Mouse (Mus musculus) cerebellum, adult 2 months (tissue): ENCODE measurements around the gene S1pr2. TPM values are rescaled to one million over a fixed set of nuclear protein-coding genes. Genes with fewer than 3 reads are reported as not detected.
"Not testable (repeated sequence)": the region's sequence is repeated elsewhere in the genome, so short reads cannot be mapped to it uniquely, and the experiment has no call there.

Experiments
- DNase-seq, 2 experiments: peaks; one replicate each; pipeline ENCODE4 v3.0.0; 2021
- H3K27ac ChIP-seq: fragments of 200-500 bp; 2 replicates; pipeline ENCODE4 v1.5.1; 2012; ENCODE audit warnings: low read length, control low read depth, inconsistent platforms; ENCODE audit not compliant: insufficient read depth
- H3K27me3 ChIP-seq: fragments of 200-500 bp; 2 replicates; pipeline ENCODE4 v1.6.1; 2012; ENCODE audit warnings: inconsistent platforms, mild to moderate bottlenecking, low read length, moderate library complexity; ENCODE audit not compliant: control insufficient read depth, insufficient read depth
- H3K4me1 ChIP-seq: fragments of 200-500 bp; 2 replicates; pipeline ENCODE4 v1.6.1; 2011; ENCODE audit warnings: low read length; ENCODE audit not compliant: control insufficient read depth, insufficient read depth
- H3K4me3 ChIP-seq: fragments of 200-500 bp; replicated peaks from 2 replicates; pipeline ENCODE3; 2011; ENCODE audit warnings: mild to moderate bottlenecking, low read depth, low read length, control low read depth; ENCODE audit not compliant: insufficient read depth
- CTCF ChIP-seq: fragments of 200-500 bp; IDR thresholded peaks from 2 replicates; pipeline ENCODE4 v1.5.1; 2011; ENCODE audit warnings: low read depth, mild to moderate bottlenecking, control low read depth, low read length, moderate library complexity, borderline replicate concordance; ENCODE audit not compliant: insufficient read depth
- POLR2A ChIP-seq: fragments of 200-500 bp; IDR thresholded peaks from 2 replicates; pipeline ENCODE4 v1.6.1; 2011; ENCODE audit warnings: low read length, control low read depth, borderline replicate concordance; ENCODE audit not compliant: insufficient read depth
- WGBS: fragments of 180-500 bp; shearing (Covaris S2); methylation state at CpG from one replicate; pipeline ENCODE4 v1.1.7; 2018; 5-methylcytosine and 5-hydroxymethylcytosine counted together
- polyA plus RNA-seq: library from polyadenylated mRNA; depleted of rRNA; stranded (reverse); fragments of >200 nt; gene quantifications from 2 replicates; pipeline ENCODE4 v1.2.3, GENCODE M21; 2012

Gene S1pr2
- polyA plus RNA-seq, 1 experiment = 1.8 TPM

DNA sequence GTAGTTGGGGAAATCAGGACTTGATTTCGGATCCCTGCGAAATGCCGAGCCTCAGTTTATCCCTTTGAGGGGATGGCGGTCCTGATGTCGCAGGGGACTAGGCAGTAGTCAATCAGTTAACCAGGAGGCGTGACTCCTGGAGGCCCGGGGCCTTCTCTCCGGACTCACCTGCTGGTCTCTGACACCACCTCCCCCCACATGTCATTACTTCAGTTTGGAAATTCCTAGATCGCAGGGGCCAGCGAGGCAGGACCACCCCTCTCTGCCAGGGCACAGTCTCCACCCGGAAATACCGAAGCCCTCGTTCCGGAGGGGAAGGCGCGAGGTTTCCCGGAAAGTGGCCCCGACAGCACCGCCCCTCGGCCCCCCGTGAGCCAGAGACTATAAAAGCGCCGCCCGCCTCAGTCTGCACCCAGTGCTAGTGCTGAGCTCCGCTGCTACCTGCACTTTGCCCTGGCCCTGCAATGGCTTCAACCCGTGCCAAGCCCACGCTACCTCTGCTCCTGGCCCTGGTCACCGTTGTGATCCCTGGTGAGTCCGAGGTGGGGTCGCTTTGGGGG lies 39.1 kb upstream of the S1pr2 start, which contains the start of gene Icam1:
TSS of gene Icam1 (plus strand) at position 415 of the 560 bp plus-strand sequence.
- Histone ChIP-seq H3K4me3 (peak within 1 kb of the TSS; percentile 22), H3K27ac (no peak within 1 kb of the TSS), H3K4me1 (no peaks in the 10 kb centered on the region), H3K27me3 (peaks cover 2% of the 10 kb centered on the region; the same call in 1 of the 2 replicates)
- DNase-seq = no peak
- 1% methylated on average over 30 of the region's 30 CpGs for whole genome bisulfite sequencing
- TF ChIP-seq CTCF (no peak), POLR2A (no peak)

GRCm38 (mm10) chr9:21014691-21015570 lies 38.4 kb upstream of the S1pr2 start:
- Histone ChIP-seq H3K4me3 (no peak overlapping the region), H3K27me3 (peaks cover 2% of the 10 kb centered on the region; the same call in 1 of the 2 replicates), H3K4me1 (no peaks in the 10 kb centered on the region), H3K27ac (no peak overlapping the region)
- TF ChIP-seq POLR2A (no peak), CTCF (no peak)
- DNase-seq = no peak
- 6% methylated on average over 29 of the region's 29 CpGs for WGBS

DNA sequence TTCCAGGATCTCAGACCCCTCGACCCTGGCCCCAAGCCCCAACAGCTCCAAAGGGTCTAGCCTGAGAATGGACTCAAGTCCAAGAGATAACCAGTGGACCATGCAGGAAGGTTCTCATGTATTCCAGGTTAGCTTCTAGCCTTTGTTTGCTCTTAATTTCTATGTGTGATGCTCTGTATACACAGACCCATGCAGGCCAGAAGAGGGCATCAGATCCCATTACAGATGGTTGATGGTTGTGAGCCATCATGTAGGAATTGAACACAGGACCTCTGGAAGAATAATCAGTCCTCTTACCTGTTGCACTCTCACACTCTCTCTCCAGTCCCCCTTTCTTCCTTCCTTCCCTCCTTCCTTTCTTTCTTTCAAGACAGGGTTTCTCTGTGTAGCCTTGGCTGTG lies 35.8 kb upstream of the S1pr2 start:
- H3K27me3 ChIP-seq = peaks cover 2% of the 10 kb centered on the region; the same call in 1 of the 2 replicates
- TF ChIP-seq CTCF (no peak), POLR2A (no peak)

DNA sequence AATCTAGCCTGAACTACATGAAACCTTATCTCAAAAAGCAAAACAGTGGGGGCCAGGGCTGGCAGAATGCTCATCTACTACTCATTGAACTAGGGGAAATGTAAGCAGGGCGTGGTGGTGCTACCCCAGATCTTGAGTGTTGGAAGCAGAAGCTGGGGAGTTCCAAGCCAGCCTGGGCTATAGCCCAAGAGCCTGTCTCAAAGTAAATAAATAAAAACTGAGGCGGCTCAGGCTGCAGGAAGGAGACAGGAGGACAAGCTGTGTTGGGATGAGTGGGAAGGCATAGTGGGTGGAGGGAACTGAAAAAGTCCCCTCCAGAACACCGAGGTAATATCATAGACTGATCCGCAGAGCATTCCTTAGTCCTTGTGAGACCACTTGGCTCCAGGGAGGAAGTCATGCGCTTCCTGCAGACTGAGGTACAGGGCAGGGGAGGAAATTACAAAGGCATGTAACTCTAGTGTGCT lies 35.3 kb upstream of the S1pr2 start:
- WGBS = 69% methylated on average over 5 of the region's 5 CpGs
- no peak overlapping the region for H3K4me3 ChIP-seq
- no peaks in the 10 kb centered on the region for H3K4me1 ChIP-seq
- TF ChIP-seq CTCF (no peak), POLR2A (no peak)
- no peak overlapping the region for H3K27ac ChIP-seq
- H3K27me3 ChIP-seq = peaks cover 2% of the 10 kb centered on the region; the same call in 1 of the 2 replicates
- no peak for DNase-seq

More for the DNA sequence above, 35.8 kb upstream of the S1pr2 start:
- Histone ChIP-seq H3K27ac (no peak overlapping the region), H3K4me3 (no peak overlapping the region), H3K4me1 (no peaks in the 10 kb centered on the region)
- WGBS = 63% methylated on average over 1 of the region's 1 CpGs
- no peak for DNase-seq

GRCm38 (mm10) chr9:21010939-21011541 lies 34.5 kb upstream of the S1pr2 start:
- 68% methylated on average over 9 of the region's 9 CpGs for WGBS

DNA sequence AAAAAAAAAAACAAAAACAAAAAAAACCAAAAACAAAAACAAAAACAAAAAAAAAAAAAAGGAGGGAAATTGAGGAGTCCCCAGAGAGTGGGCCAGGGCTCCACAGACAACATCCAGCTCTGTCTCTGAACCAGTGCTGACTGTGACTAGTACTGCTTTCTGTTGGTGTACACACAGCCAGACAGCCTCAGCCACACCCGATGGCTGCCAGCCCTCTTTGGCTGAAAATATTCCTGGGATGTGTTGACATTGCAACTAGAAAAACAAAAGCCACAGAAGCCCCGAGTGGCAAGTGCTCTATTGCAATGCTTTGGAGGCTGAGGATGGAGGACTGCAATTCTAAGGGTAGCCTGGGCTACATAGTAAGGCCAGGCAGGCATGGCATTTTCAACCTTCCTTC lies 33.8 kb upstream of the S1pr2 start:
- Histone ChIP-seq H3K27me3 (no peaks in the 10 kb centered on the region; the same call in 1 of the 2 replicates), H3K4me3 (no peak overlapping the region), H3K4me1 (peaks cover 6% of the 10 kb centered on the region; the same call in 1 of the 2 replicates), H3K27ac (no peak overlapping the region)
- WGBS = 58% methylated on average over 2 of the region's 2 CpGs
- no peak for TF ChIP-seq POLR2A
- TF ChIP-seq CTCF = no peak
- DNase-seq = no peak

More at GRCm38 (mm10) chr9:21010939-21011541, 34.5 kb upstream of the S1pr2 start:
- DNase-seq, H3K27ac ChIP-seq, H3K27me3 ChIP-seq, H3K4me1 ChIP-seq, H3K4me3 ChIP-seq: not testable (repeated sequence)

GRCm38 (mm10) chr9:21008007-21008406 lies 31.4 kb upstream of the S1pr2 start:
- H3K27me3 ChIP-seq = no peaks in the 10 kb centered on the region
- no peak for DNase-seq
- H3K27ac ChIP-seq = no peak overlapping the region
- no peak overlapping the region for H3K4me3 ChIP-seq
- TF ChIP-seq CTCF (no peak), POLR2A (no peak)
- 79% methylated on average over 7 of the region's 7 CpGs for WGBS
- H3K4me1 ChIP-seq = peaks cover 10% of the 10 kb centered on the region; the same call in 1 of the 2 replicates
